Mouse (Mus musculus) embryonic stem cell, embryonic (primary cell): ENCODE results near the gene Fam219a.

Experiments used
- CTCF ChIA-PET, 4 experiments: fragments of 300-600 bp in 2 of 4; fragments of 350-600 bp in 2 of 4; sonication (Branson Sonifier 250); formaldehyde crosslinking; loops; one replicate each; lab custom pipeline; 2022; ENCODE audit warnings: inconsistent platforms in 2 of 4; lab: Charles Lee
- POLR2A ChIA-PET, 4 experiments: fragments of 300-600 bp in 2 of 4; fragments of 350-600 bp in 2 of 4; sonication (Branson Sonifier 250); formaldehyde crosslinking; loops; one replicate each; lab custom pipeline; 2022; ENCODE audit warnings: antibody characterized with exemption in 4 of 4, inconsistent platforms in 1 of 4; lab: Charles Lee

Fam219a gene

DNA sequence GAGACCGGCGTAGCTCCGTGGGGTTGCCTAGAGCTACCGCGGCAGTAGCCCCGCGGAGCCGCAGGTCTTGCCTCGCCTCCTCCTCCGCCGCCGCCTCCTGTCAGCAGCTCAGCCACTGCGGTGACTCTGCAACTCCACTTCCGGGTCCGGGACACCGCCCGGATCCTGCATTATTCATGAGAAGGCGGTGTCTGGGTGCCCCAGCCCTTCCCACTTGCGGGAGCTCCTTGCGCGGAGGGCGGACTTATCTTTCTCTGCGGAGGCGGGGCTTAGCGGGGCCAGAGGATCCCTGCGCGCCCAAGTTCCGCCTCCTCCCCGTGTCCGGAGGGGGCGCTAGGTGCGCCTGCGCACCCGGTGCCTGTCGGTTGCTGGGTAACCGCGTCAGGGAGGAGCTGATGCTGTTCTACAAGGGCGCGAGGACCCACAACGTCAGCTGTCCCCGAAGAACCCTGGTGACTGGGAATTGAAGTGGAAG is at the start of gene Fam219a, which contains the start of gene Dnaic1:
Fam219a (minus strand) TSS at position 128 of the 475 bp plus-strand sequence.
Dnaic1 (plus strand) TSS at position 365 of the 475 bp plus-strand sequence.
- CTCF ChIA-PET, result interaction anchor here (0.5 to 1.9 kb wide), 51 partner anchors 9 to 1216 kb away, joined by 3 to 22 read pairs (median 4); partner anchors contain the start of genes Rpp25l (in 2 of the 4), AI464131 (in 1 of the 4), Bag1 (in 1 of the 4) and Chmp5 (in 1 of the 4)
- POLR2A ChIA-PET, result interaction anchor here in 3 of 4 experiments (0.6 to 2.3 kb wide), 43 partner anchors 11 to 1993 kb away, joined by 3 to 10 read pairs (median 4); partner anchors contain the start of genes AI464131 (in 1 of the 3), B4galt1 (in 1 of the 3), Bag1 (in 1 of the 3) and Chmp5 (in 1 of the 3)

- POLR2A ChIA-PET, result interaction anchor here in 2 of 4 experiments (0.6 to 1.5 kb wide), 4 partner anchors 13 to 516 kb away, joined by 3 to 6 read pairs (median 4); no protein-coding TSS in a partner anchor
These were observed 46.6 kb upstream of the Fam219a start for GRCm38 (mm10) chr4:41615661-41616599.

GRCm38 (mm10) chr4:41614156-41614555 is 44.8 kb upstream of the Fam219a start:
- ChIA-PET POLR2A (interaction anchor here in 1 of 4 experiments (1.5 kb wide), 1 partner anchor 30 kb away, joined by 3 read pairs; no protein-coding TSS in a partner anchor), CTCF (interaction anchor here (0.6 to 2.6 kb wide), 21 partner anchors 14 to 169 kb away, joined by 3 to 19 read pairs (median 5); partner anchors contain the start of genes Dnaic1 (in 1 of the 4), Enho (in 1 of the 4) and Fam219a (in 1 of the 4))

More at GRCm38 (mm10) chr4:41615661-41616599, 46.6 kb upstream of the Fam219a start:
- CTCF ChIA-PET, result interaction anchor here (0.5 to 1.5 kb wide), 16 partner anchors 13 to 1552 kb away, joined by 3 to 7 read pairs (median 4); no protein-coding TSS in a partner anchor

- POLR2A ChIA-PET, result interaction anchor here in 1 of 4 experiments (0.6 to 0.8 kb wide), 2 partner anchors 10 to 68 kb away, joined by 3 to 4 read pairs; no protein-coding TSS in a partner anchor
- CTCF ChIA-PET, result interaction anchor here in 2 of 4 experiments (0.6 to 0.9 kb wide), 2 partner anchors 101 to 305 kb away, joined by 3 to 4 read pairs; partner anchors contain the start of gene Rpp25l (in 1 of the 2)
These were observed 42.8 kb upstream of the Fam219a start for GRCm38 (mm10) chr4:41612166-41612565.

DNA sequence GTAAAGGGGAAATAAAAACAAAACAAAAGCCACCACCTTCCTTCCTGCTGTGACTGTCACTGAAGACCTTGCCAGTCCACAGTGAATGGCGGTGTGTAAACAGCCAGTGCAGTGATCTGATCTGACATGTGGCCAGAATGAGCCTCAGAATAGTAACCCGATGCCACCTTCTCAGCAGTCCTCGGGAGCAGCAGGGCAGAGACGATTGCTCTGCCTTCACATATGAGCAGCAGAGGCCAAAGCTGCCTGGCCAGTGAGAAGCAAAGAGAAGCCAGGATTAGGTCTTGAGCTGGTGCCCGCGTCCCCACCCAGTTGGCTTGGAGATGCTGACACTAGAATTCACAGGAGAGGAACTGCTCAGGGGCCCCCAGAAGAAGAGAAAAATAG is 41.2 kb upstream of the Fam219a start:
- POLR2A ChIA-PET, result no interaction called here

GRCm38 (mm10) chr4:41609681-41610593 is 40.6 kb upstream of the Fam219a start:
- POLR2A ChIA-PET, result no interaction called here
- CTCF ChIA-PET, result interaction anchor here in 3 of 4 experiments (0.5 to 1.7 kb wide), 5 partner anchors 57 to 368 kb away, joined by 3 to 5 read pairs (median 3); partner anchors contain the start of gene Cntfr (in 1 of the 3)

More for the DNA sequence above, 41.2 kb upstream of the Fam219a start:
- CTCF ChIA-PET, result interaction anchor here in 3 of 4 experiments (0.5 to 1.7 kb wide), 6 partner anchors 41 to 1436 kb away, joined by 3 to 4 read pairs (median 3); partner anchors contain the start of genes Cntfr (in 1 of the 3), Dnaic1 (in 1 of the 3) and Fam219a (in 1 of the 3)

GRCm38 (mm10) chr4:41606784-41607183 is 37.4 kb upstream of the Fam219a start:
- ChIA-PET CTCF (interaction anchor here in 3 of 4 experiments (0.6 to 1.8 kb wide), 7 partner anchors 37 to 551 kb away, joined by 3 to 9 read pairs (median 4); partner anchors contain the start of genes Dnaic1 (in 1 of the 3) and Fam219a (in 1 of the 3)), POLR2A (interaction anchor here in 2 of 4 experiments (1.0 kb wide), 2 partner anchors 23 to 37 kb away, joined by 3 to 5 read pairs; partner anchors contain the start of genes Dnaic1 (in 1 of the 2) and Fam219a (in 1 of the 2))

DNA sequence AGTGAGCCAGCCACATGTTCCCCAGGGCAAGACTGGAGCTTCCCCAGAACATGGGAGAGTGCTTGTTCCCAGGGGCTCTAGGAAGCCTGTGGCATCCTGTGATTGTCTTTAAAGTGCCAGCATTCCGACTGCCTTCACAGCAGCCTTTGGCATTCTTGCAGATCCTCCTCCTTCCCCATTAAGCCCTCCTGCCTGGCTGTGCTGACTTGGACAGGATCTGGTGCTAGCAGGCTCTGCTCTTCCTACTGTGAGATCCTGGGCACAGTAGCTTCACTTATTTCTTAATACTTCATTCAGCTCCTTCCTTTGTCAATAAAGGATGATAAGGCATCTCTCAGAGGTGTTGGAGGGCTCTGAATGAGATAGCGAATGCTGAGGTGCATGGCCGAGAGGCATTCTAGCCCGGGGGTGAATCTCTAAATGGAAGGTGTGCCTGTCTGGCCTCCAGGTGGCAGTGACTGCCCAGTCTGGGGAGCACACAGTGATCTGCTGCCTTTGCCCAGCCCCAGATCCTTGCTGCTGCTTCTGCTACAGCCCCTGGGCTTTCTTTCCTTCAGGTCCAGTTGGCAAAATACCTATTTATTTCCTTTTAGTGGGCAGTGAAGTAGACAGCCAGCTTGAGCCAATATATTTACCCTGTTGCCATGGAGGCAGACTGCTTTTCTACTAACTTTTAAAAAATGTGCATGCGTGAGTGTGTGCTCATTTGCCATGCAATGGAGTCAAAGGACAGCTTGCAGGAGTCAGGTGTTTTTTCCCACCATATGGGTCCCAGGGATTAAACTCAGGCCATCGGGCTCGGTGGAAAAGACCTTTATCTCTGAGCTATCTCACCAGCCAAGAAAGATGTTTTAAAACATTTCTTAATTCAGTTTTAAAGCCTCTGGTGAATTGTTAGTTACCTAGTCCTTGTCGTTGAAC is 35.4 kb upstream of the Fam219a start:
- POLR2A ChIA-PET, result interaction anchor here in 1 of 4 experiments (0.6 to 1.4 kb wide), 3 partner anchors 24 to 81 kb away, joined by 3 read pairs; no protein-coding TSS in a partner anchor
- CTCF ChIA-PET, result interaction anchor here in 2 of 4 experiments (0.6 to 1.0 kb wide), 2 partner anchors 133 to 177 kb away, joined by 3 read pairs; no protein-coding TSS in a partner anchor

GRCm38 (mm10) chr4:41602818-41603217 is 33.5 kb upstream of the Fam219a start:
- ChIA-PET POLR2A (no interaction called here), CTCF (interaction anchor here in 2 of 4 experiments (0.6 to 1.4 kb wide), 2 partner anchors 33 to 910 kb away, joined by 3 to 4 read pairs; partner anchors contain the start of genes Dnaic1 (in 1 of the 2) and Fam219a (in 1 of the 2))

DNA sequence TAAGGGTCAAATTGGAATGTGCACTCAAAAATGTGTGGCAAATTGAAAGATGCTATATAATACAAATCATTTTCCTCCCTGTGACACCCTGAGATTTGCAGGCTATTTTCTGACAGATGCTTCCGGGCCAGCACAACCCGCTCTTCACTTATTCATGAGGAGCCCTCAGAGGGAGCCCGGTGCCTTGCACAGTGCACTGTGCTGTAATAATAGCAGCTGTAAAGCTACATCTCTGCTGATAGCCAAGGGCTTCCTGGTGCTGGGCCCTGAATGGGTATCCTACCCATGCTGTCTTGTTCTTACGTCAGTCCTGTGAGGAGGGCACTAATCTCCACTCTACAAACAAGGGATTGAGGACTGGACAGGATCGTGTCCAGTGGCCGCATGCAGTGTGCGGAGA is 14.0 kb upstream of the Fam219a start:
- CTCF ChIA-PET, result no interaction called here
- POLR2A ChIA-PET, result no interaction called here

GRCm38 (mm10) chr4:41575914-41576313 is 6.6 kb upstream of the Fam219a start:
- ChIA-PET CTCF (interaction anchor here in 1 of 4 experiments (1.3 kb wide), 1 partner anchor 23 kb away, joined by 3 read pairs; no protein-coding TSS in a partner anchor), POLR2A (interaction anchor here in 1 of 4 experiments (0.9 kb wide), 1 partner anchor 143 kb away, joined by 3 read pairs; no protein-coding TSS in a partner anchor)

GRCm38 (mm10) chr4:41573492-41573891 is 4.2 kb upstream of the Fam219a start:
- ChIA-PET POLR2A (no interaction called here), CTCF (interaction anchor here in 2 of 4 experiments (0.7 kb wide), 3 partner anchors 18 to 59 kb away, joined by 3 to 4 read pairs (median 3); no protein-coding TSS in a partner anchor)

GRCm38 (mm10) chr4:41571490-41571889 is 2.2 kb upstream of the Fam219a start:
- POLR2A ChIA-PET, result interaction anchor here in 1 of 4 experiments (0.9 to 1.3 kb wide), 2 partner anchors 19 to 107 kb away, joined by 3 read pairs; no protein-coding TSS in a partner anchor
- CTCF ChIA-PET, result interaction anchor here (0.6 to 1.2 kb wide), 6 partner anchors 14 to 136 kb away, joined by 3 to 4 read pairs (median 3); no protein-coding TSS in a partner anchor

DNA sequence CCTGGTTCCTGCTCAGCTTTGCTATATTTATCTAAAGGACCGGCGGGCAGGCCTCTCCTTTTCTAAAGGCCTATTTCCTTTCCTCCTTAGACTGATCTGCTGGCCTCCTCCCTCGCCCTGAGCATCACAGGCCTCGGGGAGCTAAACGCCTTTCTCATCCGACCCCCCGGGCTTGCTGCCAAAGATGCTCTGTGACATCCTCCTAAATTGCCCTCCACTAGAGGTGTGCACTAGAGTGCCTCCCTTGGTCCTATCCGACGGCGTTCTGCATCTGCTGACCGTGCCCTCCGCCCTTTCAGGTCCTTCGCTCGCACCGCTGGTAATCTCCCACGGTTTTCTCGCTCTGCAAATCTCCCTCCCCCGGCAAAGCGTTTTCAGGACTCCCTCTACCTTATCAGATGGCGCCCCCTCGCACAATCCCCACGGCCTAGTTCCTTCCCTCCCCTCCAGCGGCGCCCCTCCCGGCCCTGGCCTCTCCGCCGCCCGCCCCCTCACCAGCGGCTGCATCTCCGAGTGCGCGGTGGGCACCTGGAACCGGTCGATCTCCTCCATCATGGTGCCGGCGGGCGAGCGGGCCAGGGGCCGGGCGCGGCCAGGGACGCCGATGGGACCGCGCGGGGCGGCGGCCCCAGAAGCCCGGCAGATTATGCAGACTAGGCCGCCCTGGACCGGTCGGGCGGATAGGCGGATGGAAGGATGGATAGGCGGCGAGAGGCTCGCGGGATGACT is 492 bp downstream of the Fam219a start:
- POLR2A ChIA-PET, result interaction anchor here in 3 of 4 experiments (0.7 to 2.3 kb wide), 43 partner anchors 10 to 1299 kb away, joined by 3 to 10 read pairs (median 4); partner anchors contain the start of genes AI464131 (in 1 of the 3), B4galt1 (in 1 of the 3), Bag1 (in 1 of the 3) and Chmp5 (in 1 of the 3)

More for the DNA sequence above, 492 bp downstream of the Fam219a start:
- CTCF ChIA-PET, result interaction anchor here (0.6 to 1.9 kb wide), 47 partner anchors 10 to 621 kb away, joined by 3 to 22 read pairs (median 4); partner anchors contain the start of genes Rpp25l (in 2 of the 4), AI464131 (in 1 of the 4), Bag1 (in 1 of the 4) and Chmp5 (in 1 of the 4)
